In the genomic region with DNA sequence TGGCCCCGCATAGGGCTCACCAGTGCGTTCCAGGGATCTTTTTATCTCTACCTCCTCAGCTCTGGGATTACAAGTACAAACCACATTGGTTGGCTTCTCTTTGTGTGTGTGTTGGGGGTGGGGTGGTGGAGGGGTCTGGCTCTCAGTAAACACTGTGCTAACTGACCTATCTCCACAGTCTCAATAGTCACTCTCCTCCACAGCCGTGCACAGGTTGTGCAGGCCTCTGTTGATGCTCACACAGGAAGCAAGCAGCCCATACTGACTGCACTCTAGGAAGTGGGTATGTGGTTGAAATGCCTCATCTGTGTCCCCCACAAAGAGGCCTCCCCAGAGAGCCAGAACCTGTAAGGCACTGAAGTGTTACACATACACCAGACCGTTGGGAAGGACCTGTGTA, we compare ENCODE assay signal across 15 mouse cellular contexts.
DNase-seq lines count a peak whose midpoint lies in the region; ATAC-seq and TF ChIP-seq lines count a peak whose summit lies in the region.
"Had no signal": no experiment of that assay in that cellular context is flagged by ENCODE, and none has a peak within 500 bp of the region (broad histone marks: within the 10 kb centered on the region; RNA-seq: fewer than 3 reads in every experiment).

No protein-coding gene starts in this region.

- no peaks in the 10 kb centered on the region for H3K9me3 ChIP-seq in neural tube, embryonic 11.5 days (ENCODE audit: control insufficient read depth, low read length)
- H3K9me3 ChIP-seq in midbrain, embryonic 12.5 days = no peaks in the 10 kb centered on the region
- H3K9me3 ChIP-seq in heart, embryonic 10.5 days = no peaks in the 10 kb centered on the region

- no peak for DNase-seq in cerebellum, adult 2 months
- no peak for DNase-seq in cerebellum, adult 11 months
- no peak for DNase-seq in neural tube, embryonic 11.5 days (ENCODE audit: low spot score)
- no peak for DNase-seq in neural tube, embryonic 10.5 days (ENCODE audit: extremely low spot score, low spot score)
- DNase-seq in heart, embryonic 10.5 days (ENCODE audit: low spot score) = no peak
- no peak for DNase-seq in kidney, adult 18-20 months
- DNase-seq: adrenal gland, postnatal 10 days; cerebellum, postnatal 36 days; heart, postnatal 36 days; lung, adult 18-20 months; right cerebral cortex, postnatal 25 days; thymus, postnatal 36 days had no signal

- no peak for TF ChIP-seq CTCF in cerebellum, adult 2 months (IDR thresholded peaks at IDR 0.05; ENCODE audit: borderline replicate concordance, insufficient read depth, low read depth, low read length)

- no peak for TF ChIP-seq POLR2A in cerebellum, adult 2 months (IDR thresholded peaks at IDR 0.05; ENCODE audit: borderline replicate concordance, insufficient read depth, low read length)

- no peaks in the 10 kb centered on the region for H3K27me3 ChIP-seq in cerebellum, adult 2 months (ENCODE audit: control insufficient read depth, insufficient read depth, low read length)
- H3K27me3 ChIP-seq in neural tube, embryonic 11.5 days (ENCODE audit: control insufficient read depth, insufficient read depth, low read length) = no peaks in the 10 kb centered on the region
- H3K27me3 ChIP-seq in midbrain, embryonic 12.5 days = no peaks in the 10 kb centered on the region
- no peaks in the 10 kb centered on the region for H3K27me3 ChIP-seq in heart, embryonic 10.5 days (ENCODE audit: insufficient read depth, poor library complexity, severe bottlenecking)
- H3K27me3 ChIP-seq: Patski had no signal

- WGBS in cerebellum, adult 2 months = 79% methylated on average over 4 of the region's 4 CpGs
- 61% methylated on average over 4 of the region's 4 CpGs for WGBS in neural tube, embryonic 11.5 days
- 27% methylated on average over 4 of the region's 4 CpGs for WGBS in midbrain, embryonic 12.5 days
- 27% methylated on average over 4 of the region's 4 CpGs for WGBS in heart, embryonic 10.5 days

- H3K4me1 ChIP-seq in cerebellum, adult 2 months (ENCODE audit: control insufficient read depth, insufficient read depth, low read length) = peaks cover 48% of the 10 kb centered on the region
- peaks cover 36% of the 10 kb centered on the region for H3K4me1 ChIP-seq in neural tube, embryonic 11.5 days (ENCODE audit: control insufficient read depth, insufficient read depth, low read length)
- peaks cover 43% of the 10 kb centered on the region for H3K4me1 ChIP-seq in midbrain, embryonic 12.5 days
- H3K4me1 ChIP-seq in heart, embryonic 10.5 days = peaks cover 17% of the 10 kb centered on the region

- no peak overlapping the region; the same call in 1 of the 2 replicates for H3K9ac ChIP-seq in neural tube, embryonic 11.5 days (ENCODE audit: low read length)
- no peak overlapping the region for H3K9ac ChIP-seq in midbrain, embryonic 12.5 days (replicated peaks)

- no peak for ATAC-seq in neural tube, embryonic 11.5 days (ENCODE audit: insufficient read depth, low FRiP score, low TSS enrichment)
- peak; percentile 29; the same call in 1 of the 2 replicates for ATAC-seq in midbrain, embryonic 12.5 days (ENCODE audit: low FRiP score, low read depth)
- no peak for ATAC-seq in monocyte, adult 5-6 weeks (replicated peaks; ENCODE audit: insufficient number of reproducible peaks, low FRiP score, low TSS enrichment, poor library complexity, severe bottlenecking)
- ATAC-seq: Patski had no signal

- H3K27ac ChIP-seq in cerebellum, adult 2 months (ENCODE audit: insufficient read depth, low read length) = 0 out of 2 replicates have a peak overlapping the region, but pooled peaks have one; percentile 8
- peak overlapping the region; percentile 23; the same call in 1 of the 2 replicates for H3K27ac ChIP-seq in neural tube, embryonic 11.5 days (ENCODE audit: low read depth, low read length)
- peak overlapping the region; percentile 50; the same call in 1 of the 2 replicates for H3K27ac ChIP-seq in midbrain, embryonic 12.5 days (replicated peaks)
- H3K27ac ChIP-seq in heart, embryonic 10.5 days = no peak overlapping the region

- H3K4me2 ChIP-seq in neural tube, embryonic 11.5 days (ENCODE audit: low read depth) = no peak overlapping the region
- no peak overlapping the region for H3K4me2 ChIP-seq in midbrain, embryonic 12.5 days (replicated peaks)

- no peaks in the 10 kb centered on the region for H3K36me3 ChIP-seq in neural tube, embryonic 11.5 days (ENCODE audit: control insufficient read depth, insufficient read depth, low read length)
- H3K36me3 ChIP-seq in midbrain, embryonic 12.5 days = 0 out of 2 replicates have a peak, but pooled peaks cover 11% of the 10 kb centered on the region
- no peaks in the 10 kb centered on the region for H3K36me3 ChIP-seq in heart, embryonic 10.5 days

- H3K4me3 ChIP-seq in cerebellum, adult 2 months (replicated peaks; ENCODE audit: insufficient read depth, low read depth, low read length) = no peak overlapping the region
- H3K4me3 ChIP-seq in neural tube, embryonic 11.5 days (ENCODE audit: low read depth, low read length) = no peak overlapping the region
- H3K4me3 ChIP-seq in midbrain, embryonic 12.5 days = no peak overlapping the region
- H3K4me3 ChIP-seq in heart, embryonic 10.5 days = no peak overlapping the region
